Mouse (Mus musculus) G1E (cell line): ENCODE data around the gene Prkar1b.

ENCODE experiments used
- CTCF ChIP-seq: IDR thresholded peaks from 2 replicates; pipeline ENCODE4 v1.5.1; 2012; ENCODE audit warnings: low read depth, low read length, inconsistent platforms, mixed read lengths
- GATA1 ChIP-seq: IDR thresholded peaks from 2 replicates; pipeline ENCODE4 v1.6.1; 2012; ENCODE audit warnings: borderline replicate concordance, low read length, inconsistent platforms, mixed read lengths
- GATA2 ChIP-seq: IDR thresholded peaks from 2 replicates; pipeline ENCODE4 v1.6.1; 2012; ENCODE audit warnings: low read depth, low read length, inconsistent platforms, borderline replicate concordance
- POLR2AphosphoS5 ChIP-seq: IDR thresholded peaks from 2 replicates; pipeline ENCODE4 v1.6.1; 2012; ENCODE audit warnings: low read depth, low read length, inconsistent platforms; ENCODE audit not compliant: insufficient replicate concordance
- TAL1 ChIP-seq: conservative IDR thresholded peaks from 2 replicates; pipeline ENCODE4 v1.6.1; 2012; ENCODE audit warnings: low read depth, low read length, inconsistent platforms, mixed read lengths

GRCm38 (mm10) chr5:139146476-139147075, 3.2 kb downstream of the Prkar1b start:
- TF ChIP-seq CTCF (no peak), GATA1 (no peak), GATA2 (no peak), POLR2AphosphoS5 (no peak), TAL1 (no peak)
